Mouse (Mus musculus) lung, postnatal 36 days (tissue): Measurements from ENCODE around the gene Gm47791.

Source experiments
- DNase-seq: peaks from one replicate; pipeline ENCODE4 v3.0.0; 2022; ENCODE audit warnings: mixed read lengths

Gm47791 gene

GRCm38 (mm10) chr1:82771022-82771586 is at the start of gene Gm47791:
Gm47791 (minus strand) TSS chr1:82771243.
- no peak for DNase-seq

DNA sequence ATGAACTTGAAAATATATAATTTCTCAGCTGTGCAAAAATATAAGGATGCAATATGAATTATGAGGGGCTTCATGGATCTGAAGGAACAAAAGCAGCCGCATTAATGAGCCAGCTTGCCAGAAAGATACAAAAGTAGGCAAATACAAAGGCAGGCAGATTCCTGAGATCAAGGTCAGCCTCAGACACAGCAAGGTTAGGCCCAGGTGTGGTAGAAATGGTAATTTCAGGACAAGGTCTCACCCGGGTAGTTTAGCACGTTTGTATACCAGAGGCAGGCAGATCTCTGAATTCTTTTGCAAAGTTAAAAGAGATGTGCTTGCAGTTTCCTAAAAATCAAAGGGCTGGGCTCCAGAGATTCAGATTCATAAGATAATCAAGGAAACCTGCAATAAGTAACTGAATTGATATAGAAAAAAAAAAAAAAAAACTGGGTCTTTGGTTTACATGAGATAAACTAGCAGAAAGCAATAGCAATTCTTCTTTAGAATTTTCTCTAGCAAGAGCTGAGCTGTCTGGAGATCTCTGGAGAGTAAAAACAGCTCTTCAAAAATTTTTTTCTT is 49.7 kb upstream of the Gm47791 start:
- no peak for DNase-seq

GRCm38 (mm10) chr1:82820179-82820578 is 49.1 kb upstream of the Gm47791 start:
- DNase-seq: no peak

- DNase-seq: no peak
These were observed 48.3 kb upstream of the Gm47791 start for GRCm38 (mm10) chr1:82819366-82819765.

GRCm38 (mm10) chr1:82815941-82816716 is 45.1 kb upstream of the Gm47791 start:
- peak; percentile 58 for DNase-seq

- no peak for DNase-seq
These were observed 40.7 kb upstream of the Gm47791 start for GRCm38 (mm10) chr1:82811766-82812165.

DNA sequence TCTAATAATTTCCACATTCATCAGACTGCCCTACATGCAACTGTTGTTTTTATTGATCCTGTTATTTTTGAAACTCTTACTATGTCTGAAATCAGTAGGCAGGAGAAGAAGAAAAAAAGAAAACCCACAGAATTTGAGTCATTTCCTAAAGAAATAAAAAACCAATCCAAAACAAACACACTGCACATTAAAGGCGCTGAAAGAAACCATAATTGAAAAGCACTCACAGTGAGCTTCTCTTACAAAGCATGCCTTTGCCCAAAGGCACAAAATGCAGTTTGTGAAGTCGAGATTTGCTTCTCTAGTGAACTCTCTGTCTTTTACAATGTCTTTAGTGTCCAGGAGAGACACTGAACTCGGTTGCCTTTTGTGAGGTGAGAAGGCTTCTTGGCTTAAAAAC is 37.5 kb upstream of the Gm47791 start:
- no peak for DNase-seq

DNA sequence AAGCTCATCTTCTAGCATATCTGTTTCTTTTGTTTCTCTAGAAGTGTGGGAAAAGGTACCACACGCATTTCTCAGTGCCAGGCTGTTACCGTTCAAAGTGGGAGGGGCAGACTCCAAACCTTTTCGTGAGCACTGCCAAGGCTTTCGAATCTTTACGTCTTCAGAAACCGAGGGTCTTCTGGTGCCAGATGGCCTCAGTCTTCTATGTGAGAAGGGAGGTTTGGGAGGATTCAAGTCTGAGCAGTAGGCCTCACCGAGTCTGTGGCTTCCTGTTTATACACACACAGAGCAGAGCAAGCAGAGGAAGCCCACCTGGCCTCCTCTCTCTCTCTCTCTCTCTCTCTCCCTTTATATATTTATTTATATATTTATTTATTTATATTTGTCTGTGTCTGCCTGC is 36.2 kb upstream of the Gm47791 start:
- no peak for DNase-seq

DNA sequence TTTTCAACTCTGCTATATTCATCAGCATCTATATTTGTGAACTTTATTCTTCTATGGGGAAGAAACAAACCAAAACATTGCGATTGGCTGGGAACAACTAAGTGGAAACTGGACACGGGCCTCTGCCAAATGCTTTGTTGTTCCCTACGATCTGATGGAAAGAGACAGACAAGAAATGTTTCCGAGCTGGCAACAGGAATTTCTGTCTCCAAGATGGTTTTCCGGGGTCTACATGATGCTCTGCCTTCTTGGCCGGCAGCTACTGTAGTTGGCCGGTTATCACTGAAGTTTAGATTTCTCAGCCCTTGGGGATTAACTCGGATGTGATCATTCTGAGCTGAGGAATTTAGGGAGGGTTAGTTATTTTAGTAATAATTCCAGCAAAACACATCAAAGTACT is 35.3 kb upstream of the Gm47791 start:
- DNase-seq: no peak

DNA sequence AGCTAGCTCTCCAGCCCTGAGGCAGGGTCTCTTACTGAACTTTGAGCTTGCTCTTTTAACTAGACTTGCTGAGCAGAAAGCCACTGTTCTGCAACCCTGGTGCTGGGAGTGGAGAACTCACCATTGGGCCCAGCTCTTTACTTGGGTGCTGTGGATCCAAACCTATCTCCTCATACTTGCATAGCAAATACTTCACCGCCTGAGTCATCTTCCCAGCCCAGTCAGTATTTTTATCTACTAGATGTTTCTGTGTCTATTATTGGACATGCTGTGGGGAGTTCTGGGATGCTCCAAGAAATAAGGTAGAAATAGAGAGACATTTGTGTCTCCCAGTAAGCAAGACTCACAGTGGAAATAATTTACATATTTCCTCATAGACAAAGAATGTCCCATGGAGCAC is 33.0 kb upstream of the Gm47791 start:
- DNase-seq: no peak

DNA sequence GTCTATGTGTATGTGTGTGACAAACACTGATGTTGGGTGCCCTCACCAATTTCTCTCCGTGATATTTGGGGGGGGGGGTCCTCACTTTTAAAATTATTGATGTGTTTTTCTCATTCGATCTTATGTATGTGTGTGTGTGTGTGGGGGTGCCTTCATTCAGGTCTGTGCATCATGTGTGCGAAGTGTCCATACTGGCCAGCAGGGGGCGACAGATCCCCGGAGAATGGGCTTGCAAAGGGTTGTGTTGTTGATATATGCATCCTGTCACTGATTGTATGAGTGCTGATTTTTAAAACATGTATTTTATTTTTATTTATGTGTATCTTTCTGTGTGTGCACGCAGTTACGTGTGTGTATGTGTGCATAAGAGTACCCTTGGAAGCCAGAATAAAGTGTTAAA is 32.6 kb upstream of the Gm47791 start:
- DNase-seq: no peak

DNA sequence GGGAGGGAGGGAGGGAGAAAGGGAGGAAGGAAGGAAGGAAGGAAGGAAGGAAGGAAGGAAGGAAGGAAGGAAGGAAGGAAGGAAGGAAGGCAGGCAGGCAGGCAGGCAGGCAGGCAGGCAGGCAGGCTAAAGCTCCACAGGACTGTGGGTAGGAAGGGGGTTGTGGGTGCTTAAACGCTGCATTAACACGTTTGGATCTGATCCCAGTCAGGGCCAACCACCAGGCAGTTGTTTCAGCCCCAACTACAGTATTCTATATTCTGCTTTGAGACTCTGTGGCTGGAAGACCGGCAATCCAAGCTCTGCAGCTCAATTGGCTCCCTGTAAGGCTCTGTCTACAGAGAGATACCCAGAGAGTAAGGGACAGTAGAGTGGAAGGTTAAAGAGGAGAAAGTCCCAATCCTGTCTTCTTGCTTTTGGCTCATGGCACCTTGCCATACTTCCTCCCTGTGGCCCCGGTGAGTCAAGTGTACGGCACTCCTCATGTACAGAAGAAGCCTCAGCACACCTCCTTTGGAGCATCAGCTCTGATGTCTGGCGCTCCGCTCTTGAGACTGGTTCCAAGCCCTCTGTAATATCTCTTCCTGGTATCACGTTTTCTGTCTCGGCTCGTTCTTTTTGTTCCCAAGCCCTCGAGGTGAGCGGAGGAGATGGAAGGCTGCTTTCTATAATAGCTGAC is 30.2 kb upstream of the Gm47791 start:
- no peak for DNase-seq

DNA sequence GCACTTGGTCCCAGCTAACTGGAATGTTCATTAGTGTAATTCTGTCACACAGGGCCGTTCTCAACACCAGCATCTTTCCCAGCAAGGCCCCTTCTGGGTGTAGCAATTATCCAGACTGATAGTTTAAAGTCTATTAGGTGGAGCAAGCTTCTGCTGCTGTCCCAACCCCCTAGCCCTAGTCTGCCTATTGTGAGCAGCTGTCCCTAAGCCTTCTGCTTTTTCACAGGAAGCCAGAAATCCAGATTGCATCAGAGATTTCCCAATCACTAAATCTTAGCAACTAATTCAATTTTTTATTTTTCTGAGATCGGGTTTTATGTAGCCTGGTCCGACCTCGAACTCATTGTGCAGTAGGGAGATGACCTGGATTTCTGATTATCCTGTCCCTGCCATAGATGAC is 27.9 kb upstream of the Gm47791 start:
- peak; percentile 57 for DNase-seq

- peak; percentile 54 for DNase-seq
These were observed 27.3 kb upstream of the Gm47791 start for GRCm38 (mm10) chr1:82798304-82798703.

GRCm38 (mm10) chr1:82797088-82797487 is 26.0 kb upstream of the Gm47791 start:
- no peak for DNase-seq

GRCm38 (mm10) chr1:82795702-82796443 is 24.8 kb upstream of the Gm47791 start:
- DNase-seq: peak; percentile 59

DNA sequence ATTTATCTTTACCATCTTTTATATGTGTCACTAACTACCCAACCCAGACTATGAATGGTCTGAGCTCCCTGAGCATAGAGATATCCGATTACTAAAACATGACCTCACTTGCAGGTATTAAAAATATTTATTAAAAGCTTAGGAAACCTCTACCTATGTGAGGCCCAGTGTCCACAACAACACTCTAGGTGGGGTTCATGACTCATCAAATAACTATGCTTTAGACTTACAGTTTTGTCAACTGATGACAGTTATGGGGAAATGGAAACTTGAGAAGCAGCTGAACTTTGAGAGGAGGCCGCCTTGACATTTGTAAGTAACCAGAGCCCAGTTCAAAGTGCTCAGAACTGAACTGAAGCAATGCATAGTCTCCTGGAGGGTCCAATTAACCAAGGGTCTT is 24.2 kb upstream of the Gm47791 start:
- no peak for DNase-seq

DNA sequence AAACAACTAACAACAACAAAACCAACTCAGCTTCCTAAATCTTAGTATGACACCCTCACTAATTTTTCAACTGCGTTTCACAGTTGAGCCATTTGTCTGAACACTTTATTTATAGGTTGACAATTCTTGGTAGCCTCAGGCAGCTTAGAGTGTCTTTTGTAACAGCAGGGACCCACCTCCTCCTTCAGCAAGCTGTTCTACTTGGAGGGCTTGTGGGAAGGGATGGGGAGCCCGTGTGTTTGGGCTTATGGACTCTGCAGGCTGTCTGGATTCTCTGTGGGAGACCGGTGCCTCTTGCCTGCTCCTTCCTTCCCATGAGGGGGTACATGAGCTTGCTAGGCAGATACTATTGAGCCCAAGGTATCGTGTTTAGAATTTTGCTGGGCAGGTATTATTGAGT is 22.9 kb upstream of the Gm47791 start:
- no peak for DNase-seq

- DNase-seq: no peak
These were observed 22.1 kb upstream of the Gm47791 start for GRCm38 (mm10) chr1:82793110-82793509.

DNA sequence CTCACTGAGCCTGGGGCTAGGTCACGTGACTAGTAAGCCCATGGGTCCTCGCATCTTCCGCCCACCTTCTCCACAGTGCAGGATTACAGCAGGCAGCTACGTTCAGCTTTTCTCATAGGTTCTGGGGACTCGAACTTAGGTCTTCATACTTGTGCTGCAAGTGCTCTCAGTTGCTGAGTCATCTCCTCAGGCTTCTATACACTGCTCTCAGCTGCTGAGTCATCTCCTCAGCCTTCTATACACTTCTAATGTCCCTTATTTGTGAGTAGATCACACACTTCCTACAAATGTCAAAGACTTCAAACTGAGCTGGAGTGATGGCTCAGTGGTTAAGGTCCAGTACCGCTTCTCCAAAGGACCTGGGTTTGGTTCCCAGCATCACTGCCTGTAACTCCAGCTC is 21.2 kb upstream of the Gm47791 start:
- no peak for DNase-seq

- DNase-seq: no peak
These were observed 20.1 kb upstream of the Gm47791 start for GRCm38 (mm10) chr1:82791105-82791504.

DNA sequence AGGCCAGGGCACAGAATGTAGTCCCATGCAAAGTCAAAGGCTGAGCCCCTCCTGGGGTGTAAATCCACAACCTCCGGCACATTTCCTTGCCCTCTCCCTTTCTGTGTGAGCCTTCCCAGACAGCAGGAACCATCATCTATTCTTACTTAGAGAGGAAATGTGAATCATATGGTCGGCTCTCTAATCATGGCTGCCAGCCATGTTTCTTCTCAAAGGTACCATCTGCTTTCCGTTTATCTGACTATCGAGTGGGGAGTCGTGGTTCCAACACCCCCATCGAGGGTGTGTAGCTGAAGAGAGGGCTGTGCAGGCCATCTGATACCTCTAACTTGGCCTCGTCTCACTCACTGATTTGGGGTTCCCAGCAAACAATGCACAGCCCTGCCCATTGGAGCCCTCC is 17.0 kb upstream of the Gm47791 start:
- DNase-seq: no peak

DNA sequence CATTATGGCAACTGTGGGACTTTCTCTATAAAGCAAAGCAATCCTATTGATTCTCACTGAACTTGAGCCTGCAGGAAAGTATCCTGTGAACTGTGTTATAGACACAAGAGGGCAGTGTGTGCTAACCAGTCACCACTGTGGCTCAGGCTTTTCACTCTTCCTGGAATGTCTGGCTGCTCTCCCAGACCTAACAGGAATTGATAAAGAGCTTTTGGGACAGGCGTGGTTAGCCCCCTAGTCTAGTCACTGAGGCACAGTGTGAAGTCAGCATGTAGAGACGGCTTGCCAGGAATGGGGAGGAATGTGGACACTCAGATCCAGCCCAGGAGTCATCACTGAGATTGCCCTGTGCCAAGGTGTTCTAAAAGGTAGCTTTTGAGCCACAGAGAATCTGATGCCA is 16.4 kb upstream of the Gm47791 start:
- DNase-seq: peak; percentile 92
